Mouse (Mus musculus): ENCODE measurements around the gene Nhlh2.

The Nhlh2 gene

DNA sequence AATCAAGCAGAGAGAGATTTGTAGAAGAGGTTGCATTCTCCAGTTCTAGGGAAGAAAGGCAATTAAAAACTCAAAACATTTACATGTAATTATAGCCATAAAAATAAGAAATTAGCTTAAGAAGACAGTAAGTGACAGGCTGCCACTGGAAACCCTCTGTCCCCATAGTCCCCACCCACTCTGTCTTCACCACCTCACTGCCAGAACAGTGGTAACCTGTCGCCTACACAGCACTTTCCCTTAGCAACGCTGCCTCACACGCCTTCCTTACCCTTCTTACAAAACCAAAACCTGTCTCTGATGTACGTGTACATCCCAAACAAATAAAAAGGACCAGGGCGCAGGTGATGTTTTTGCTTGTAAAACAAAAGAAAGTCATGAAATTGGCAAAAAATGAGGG is 15.8 kb downstream of the Nhlh2 start:
- CTCF ChIA-PET: no interaction called here

- CTCF ChIA-PET: no interaction called here
Observed at GRCm38 (mm10) chr3:102027880-102028279, 18.0 kb downstream of the Nhlh2 start.

GRCm38 (mm10) chr3:102037806-102038205 is 27.9 kb downstream of the Nhlh2 start:
- CTCF ChIA-PET: interaction anchor here (0.6 kb wide), 1 partner anchor 586 kb away, joined by 6 read pairs; no protein-coding TSS in a partner anchor

DNA sequence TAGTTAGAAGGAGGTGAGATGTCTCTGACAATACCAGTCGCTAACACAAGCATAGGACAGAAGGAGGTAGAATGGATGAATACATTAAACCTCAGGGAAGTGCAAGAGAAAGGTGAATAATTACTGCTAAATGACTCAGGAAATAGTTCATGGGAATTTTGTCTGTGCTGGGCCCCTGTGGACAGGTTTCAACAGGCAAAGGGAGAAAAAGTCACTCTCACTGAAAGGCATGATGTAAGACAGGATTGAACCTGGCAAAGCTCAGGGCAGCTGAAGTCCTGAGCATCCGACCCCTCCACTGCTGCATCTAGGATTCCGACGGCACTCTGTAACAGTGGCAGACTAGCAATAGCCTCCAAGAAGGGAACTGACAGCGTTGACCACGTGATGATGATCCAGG is 28.7 kb downstream of the Nhlh2 start:
- CTCF ChIA-PET: no interaction called here

GRCm38 (mm10) chr3:102041632-102042031 is 31.8 kb downstream of the Nhlh2 start:
- CTCF ChIA-PET: no interaction called here

DNA sequence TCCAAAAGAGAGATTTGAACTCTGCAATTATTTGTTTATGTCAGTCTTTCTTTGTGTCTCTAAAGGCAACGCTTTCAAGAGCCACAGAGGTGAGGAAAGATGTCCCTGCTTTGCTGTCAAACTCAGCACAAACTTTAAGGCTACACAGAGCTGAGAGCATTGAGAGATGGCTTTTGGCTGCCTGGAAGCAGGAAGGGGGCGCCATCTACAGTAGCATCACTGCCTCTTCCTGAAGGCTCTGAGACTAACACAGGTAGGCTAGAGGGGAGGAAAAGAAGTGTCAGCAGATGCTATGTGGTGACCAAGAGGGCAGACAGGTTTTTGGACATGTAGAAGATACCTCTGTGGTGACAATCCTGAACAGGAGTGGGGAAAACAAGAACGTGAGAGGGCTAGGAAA is 35.2 kb downstream of the Nhlh2 start:
- CTCF ChIA-PET: no interaction called here

DNA sequence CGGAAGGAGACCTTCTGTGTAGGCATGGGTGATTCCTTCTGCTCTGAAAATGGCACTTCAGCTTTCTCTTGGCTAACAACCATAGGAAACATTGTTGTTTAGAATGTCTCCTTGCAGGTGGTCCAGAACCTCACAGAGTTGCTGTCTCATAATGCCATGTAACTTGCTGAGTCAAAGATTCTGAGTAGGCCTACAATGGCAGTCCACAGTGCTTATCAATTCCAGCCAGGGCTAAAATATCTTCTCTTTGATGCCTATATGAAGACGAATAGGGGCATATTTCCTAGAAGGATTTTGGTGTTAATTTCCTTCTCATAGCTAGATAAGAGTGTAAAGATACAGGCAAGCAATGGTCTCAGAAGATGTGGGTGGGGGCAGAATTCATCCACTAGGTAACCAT is 37.7 kb downstream of the Nhlh2 start:
- CTCF ChIA-PET: no interaction called here

DNA sequence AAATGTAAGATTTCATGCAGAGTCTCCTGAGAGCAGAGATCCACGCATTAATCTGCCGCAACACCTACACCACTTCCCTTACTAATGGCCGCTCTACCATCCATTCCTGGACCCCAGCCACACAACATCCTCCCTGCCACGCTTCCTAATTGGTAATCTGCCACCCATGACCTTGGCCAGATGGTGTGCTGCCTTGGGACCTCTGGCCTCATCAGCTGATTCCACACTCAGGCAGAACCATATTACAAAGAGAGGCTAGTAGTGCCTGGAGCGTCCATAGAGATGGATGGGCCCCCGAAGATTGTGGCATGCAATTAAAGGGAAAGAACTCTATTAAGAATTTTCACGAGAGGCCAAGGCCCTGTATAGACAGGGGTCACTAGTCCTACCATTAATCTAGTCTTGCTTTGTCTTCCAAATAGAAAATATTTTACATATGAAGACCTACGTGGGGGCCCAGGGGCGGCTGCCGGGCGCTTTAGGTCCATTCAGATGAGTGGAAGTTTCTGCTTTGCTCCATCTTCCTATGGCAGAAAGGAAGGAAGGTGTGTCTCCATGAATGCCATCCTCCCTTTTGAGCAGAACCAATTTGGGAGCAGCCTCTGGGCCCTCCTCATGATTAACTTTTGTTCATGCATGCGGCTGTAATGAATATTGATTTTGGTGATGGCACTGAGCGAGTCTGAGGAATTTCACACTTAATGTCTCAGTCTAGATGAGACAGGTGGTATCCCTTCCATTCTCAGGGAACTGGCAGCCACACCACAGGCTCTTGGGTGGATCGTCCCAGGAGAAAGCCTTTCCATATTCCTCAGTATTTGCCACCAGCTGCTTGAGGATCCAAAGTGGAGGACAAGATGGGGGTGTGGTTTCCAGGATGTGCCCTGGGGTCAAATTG is 39.6 kb downstream of the Nhlh2 start:
- CTCF ChIA-PET: no interaction called here

DNA sequence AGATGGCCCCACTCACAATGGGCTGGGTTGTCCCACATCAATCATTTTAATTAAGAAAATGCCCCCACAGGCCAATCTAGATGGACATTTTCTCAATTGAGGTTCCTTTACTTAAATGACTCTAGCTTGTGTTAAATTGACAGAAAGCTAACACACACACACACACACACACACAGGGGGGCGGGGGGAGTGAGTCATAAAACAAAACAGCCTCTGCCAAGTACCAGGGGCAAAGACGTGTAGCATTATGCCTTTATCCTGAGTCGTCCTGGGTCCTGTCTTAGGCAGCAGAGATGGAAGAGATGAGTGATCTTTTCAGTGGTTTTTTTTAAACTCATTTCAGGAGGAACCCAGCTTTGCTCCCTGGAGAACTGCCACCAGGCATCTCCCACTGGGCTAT is 42.2 kb downstream of the Nhlh2 start:
- CTCF ChIA-PET: no interaction called here

GRCm38 (mm10) chr3:102053293-102053692 is 43.4 kb downstream of the Nhlh2 start:
- CTCF ChIA-PET: no interaction called here

- CTCF ChIA-PET: no interaction called here
Observed at GRCm38 (mm10) chr3:102055878-102056277, 46.0 kb downstream of the Nhlh2 start.

DNA sequence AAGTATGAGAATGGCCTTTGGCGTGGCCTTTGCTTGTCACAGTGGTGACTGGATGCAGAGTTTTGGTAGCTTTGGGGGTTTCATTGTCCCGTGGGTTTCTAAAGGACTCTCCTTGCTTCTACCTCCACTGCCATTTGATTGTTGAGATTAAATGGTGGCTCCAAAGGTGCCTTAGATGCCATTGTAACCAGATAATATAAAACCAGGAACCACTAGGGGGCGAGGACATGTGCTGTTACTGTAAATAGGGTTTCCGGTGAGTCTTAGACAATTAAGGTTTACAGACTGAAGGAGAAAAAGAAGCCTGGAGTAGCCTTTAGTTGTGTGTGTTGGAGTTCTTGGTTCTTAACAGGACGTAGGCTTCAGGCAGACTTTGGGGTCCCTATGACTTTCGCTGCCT is 50.2 kb downstream of the Nhlh2 start:
- CTCF ChIA-PET: no interaction called here

GRCm38 (mm10) chr3:102061923-102062670 is 52.2 kb downstream of the Nhlh2 start:
- CTCF ChIA-PET: interaction anchor here (0.6 kb wide), 1 partner anchor 16 kb away, joined by 4 read pairs; no protein-coding TSS in a partner anchor

- CTCF ChIA-PET: no interaction called here
Observed at GRCm38 (mm10) chr3:102062671-102063010, 52.8 kb downstream of the Nhlh2 start.

- CTCF ChIA-PET: no interaction called here
Observed at GRCm38 (mm10) chr3:102063273-102064120, 53.6 kb downstream of the Nhlh2 start.

GRCm38 (mm10) chr3:102064566-102064965 is 54.7 kb downstream of the Nhlh2 start:
- CTCF ChIA-PET: no interaction called here

Data from spleen, embryonic (tissue).